In the genomic region with DNA sequence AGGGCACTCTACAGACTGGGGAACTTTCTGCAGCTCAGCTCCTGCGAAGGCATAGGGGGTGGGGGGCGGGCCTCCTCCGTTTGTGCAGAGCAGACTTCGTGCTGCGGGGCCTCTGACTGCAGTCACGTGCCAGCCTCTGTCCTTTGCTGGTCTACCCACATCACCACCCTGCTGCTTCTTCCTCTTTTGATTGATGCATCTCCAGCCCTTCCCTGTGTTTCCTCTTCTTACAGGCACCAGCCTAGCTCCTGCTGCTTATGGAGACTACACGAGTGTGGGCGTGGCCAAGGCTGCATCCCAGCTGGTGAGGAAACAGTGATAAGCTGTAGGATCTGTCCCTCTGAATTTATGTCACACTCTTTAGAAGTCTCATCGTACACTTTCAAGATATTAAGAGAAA, we compare ENCODE assay signal across 9 mouse cellular contexts. TPM values are rescaled to one million over a fixed set of nuclear protein-coding genes. Genes with fewer than 3 reads are reported as not detected.
A peak's percentile ranks its signal among the peaks of the same experiment; 100 is the strongest.
DNase-seq lines count a peak whose midpoint lies in the region; ATAC-seq and TF ChIP-seq lines count a peak whose summit lies in the region.
"Had no signal": no experiment of that assay in that cellular context is flagged by ENCODE, and none has a peak within 500 bp of the region (broad histone marks: within the 10 kb centered on the region; RNA-seq: fewer than 3 reads in every experiment).

No protein-coding gene starts in this region.

- peak; percentile 92 for ATAC-seq in frontal cortex, adult (ENCODE audit: low TSS enrichment)
- ATAC-seq in lung, embryonic 15.5 days (ENCODE audit: borderline replicate concordance, extremely low read depth, low FRiP score, low TSS enrichment), result peak; percentile 52; the same call in 1 of the 2 replicates
- no peak for ATAC-seq in midbrain, embryonic 15.5 days (replicated peaks)

- H3K4me1 ChIP-seq in lung, embryonic 15.5 days, result no peaks in the 10 kb centered on the region
- H3K4me1 ChIP-seq in midbrain, embryonic 15.5 days, result no peaks in the 10 kb centered on the region; the same call in 1 of the 2 replicates

- no peaks in the 10 kb centered on the region for H3K27me3 ChIP-seq in lung, embryonic 15.5 days
- H3K27me3 ChIP-seq in midbrain, embryonic 15.5 days (replicated peaks), result no peaks in the 10 kb centered on the region

- H3K36me3 ChIP-seq in lung, embryonic 15.5 days, result no peaks in the 10 kb centered on the region
- no peaks in the 10 kb centered on the region for H3K36me3 ChIP-seq in midbrain, embryonic 15.5 days (replicated peaks)

- no peak for TF ChIP-seq CTCF in gastrocnemius, adult 2 months (IDR thresholded peaks at IDR 0.05)

- H3K4me3 ChIP-seq in lung, embryonic 15.5 days, result no peak overlapping the region
- H3K4me3 ChIP-seq in midbrain, embryonic 15.5 days, result no peak overlapping the region
- H3K4me3 ChIP-seq in gastrocnemius, adult 2 months, result no peak overlapping the region
- H3K4me3 ChIP-seq: myocyte had no signal

- no peak overlapping the region for H3K4me2 ChIP-seq in lung, embryonic 15.5 days
- no peak overlapping the region for H3K4me2 ChIP-seq in midbrain, embryonic 15.5 days

- intact Hi-C loops in gastrocnemius, adult 2 months (cut with DNase I), result no loop called here

- H3K9me3 ChIP-seq in lung, embryonic 15.5 days, result no peaks in the 10 kb centered on the region
- H3K9me3 ChIP-seq in midbrain, embryonic 15.5 days, result no peaks in the 10 kb centered on the region

- DNase-seq in frontal cortex, postnatal 25 days (ENCODE audit: low spot score in 2 of 2), result no peak
- no peak for DNase-seq in lung, adult 18-20 months
- peak; percentile 35 for DNase-seq in liver
- peak; percentile 13 for DNase-seq in retina, embryonic 14.5 days (ENCODE audit: low spot score)
- DNase-seq in gastrocnemius, adult 2 months, result no peak

- H3K27ac ChIP-seq in lung, embryonic 15.5 days, result no peak overlapping the region
- no peak overlapping the region for H3K27ac ChIP-seq in midbrain, embryonic 15.5 days
- H3K27ac ChIP-seq in gastrocnemius, adult 2 months, result no peak overlapping the region

- no peak overlapping the region for H3K9ac ChIP-seq in lung, embryonic 15.5 days
- no peak overlapping the region for H3K9ac ChIP-seq in midbrain, embryonic 15.5 days

- WGBS in lung, embryonic 15.5 days, result 30% methylated on average over 9 of the region's 9 CpGs
- 48% methylated on average over 9 of the region's 9 CpGs for WGBS in midbrain, embryonic 15.5 days

RNA-seq across cellular contexts. Expression of a gene that starts 33.6 kb away (rescaled TPM):
- 3.9 and 6.6 TPM in 2 replicates for polyA plus RNA-seq in lung, embryonic 15.5 days (2015; fragmentation: Nextera tagmentation; extraction: Ambion mirVana)
- polyA plus RNA-seq in midbrain, embryonic 15.5 days (2015; fragmentation: Nextera tagmentation; extraction: Ambion mirVana), result 0.62 and 0.98 TPM in 2 replicates
- under 1 TPM; 0.31 to 0.61 TPM for total RNA-seq in gastrocnemius, adult 2 months (2021)

Comparison
In these comparisons a context has a peak if more than half of its experiments do, and no peak if none do; other contexts are left out.
1. DNase-seq: peak in liver (single experiment) and retina, embryonic 14.5 days (single experiment); none in frontal cortex, postnatal 25 days (0 of 2), lung, adult 18-20 months (0 of 2) and gastrocnemius, adult 2 months (single experiment).